8 mouse cellular contexts compared by ENCODE assay signal in the genomic region with DNA sequence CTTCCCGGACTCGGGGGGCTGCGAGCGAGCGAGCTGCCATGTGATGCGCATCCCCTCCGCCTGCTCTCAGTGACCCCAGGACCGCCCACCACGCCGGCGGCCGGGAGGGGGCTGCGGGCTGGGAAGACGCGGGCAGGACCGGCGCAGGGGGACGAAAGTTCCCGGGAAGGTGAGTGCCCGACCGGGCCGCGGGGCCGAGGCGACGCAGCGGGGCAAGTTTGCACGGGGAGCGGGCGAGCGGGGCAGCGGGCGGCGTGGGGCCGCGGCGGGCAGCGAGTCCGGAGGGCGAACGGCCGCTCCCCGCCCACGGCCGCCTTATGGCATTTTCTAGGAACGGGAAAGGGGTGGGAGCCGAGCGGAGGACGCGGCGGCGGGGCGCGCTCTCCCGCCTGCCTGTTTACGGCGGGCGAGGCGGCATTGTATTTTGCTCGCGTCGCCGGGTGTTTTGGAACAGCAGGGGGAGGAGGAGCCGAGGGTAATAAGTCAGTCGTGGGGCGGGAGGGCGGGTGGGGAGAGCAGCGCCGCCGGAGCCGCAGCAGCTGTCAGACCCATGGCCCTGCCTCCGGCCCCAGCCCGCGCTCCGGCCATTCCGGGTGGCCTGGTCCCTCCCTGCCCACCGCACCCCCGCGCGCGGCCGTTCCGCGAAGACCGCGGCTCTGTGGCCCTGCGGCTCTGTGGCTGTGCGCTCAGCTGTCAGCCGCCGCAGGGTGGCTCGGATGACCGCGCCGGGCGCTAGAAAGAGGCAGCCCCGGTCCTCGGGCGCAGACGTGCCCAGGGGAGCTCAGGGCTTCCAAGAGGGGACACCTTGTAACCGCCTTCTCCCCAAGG. TPM values are rescaled to one million over a fixed set of nuclear protein-coding genes. Genes with fewer than 3 reads are reported as not detected.
DNase-seq lines count a peak whose midpoint lies in the region; ATAC-seq and TF ChIP-seq lines count a peak whose summit lies in the region.

No protein-coding gene starts in this region.

- peak; percentile 45; the same call in 1 of the 2 replicates for TF ChIP-seq POLR2A in heart, adult 2 months (IDR thresholded peaks at IDR 0.05; ENCODE audit: insufficient read depth, low read depth, low read length)

- peak; percentile 70 to 73 for DNase-seq in urinary bladder, adult 18-20 months (ENCODE audit: low spot score in 2 of 2)
- no peak for DNase-seq in urinary bladder, postnatal 10 days (ENCODE audit: low spot score)
- peak; percentile 86 for DNase-seq in embryo, embryonic 9.5 days (ENCODE audit: extremely low spot score)
- peak; percentile 85 to 88 for DNase-seq in heart, adult 2 months
- DNase-seq in kidney, adult 18-20 months, result peak; percentile 80
- DNase-seq in naive thymus-derived CD4-positive, alpha-beta T cell, adult 2 months (ENCODE audit: low read depth), result peak; percentile 86
- DNase-seq in splenic B cell, adult 2 months (ENCODE audit: low read depth, low spot score), result peak; percentile 78

- TF ChIP-seq EP300 in heart, adult 2 months (IDR thresholded peaks at IDR 0.05; ENCODE audit: insufficient read depth, low read depth, low read length), result no peak

- intact Hi-C loops in heart, adult 2 months (cut with DNase I), result loop anchor here (1.0 to 5.0 kb wide), 5 partner anchors 37 to 334 kb away; no protein-coding TSS in a partner anchor

- peak; percentile 55 for ATAC-seq in liver, embryonic 12.5 days

- H3K9me3 ChIP-seq in liver, embryonic 12.5 days (replicated peaks), result no peaks in the 10 kb centered on the region

- H3K36me3 ChIP-seq in heart, adult 2 months (ENCODE audit: control insufficient read depth, insufficient read depth, low read length), result no peaks in the 10 kb centered on the region
- no peaks in the 10 kb centered on the region for H3K36me3 ChIP-seq in liver, embryonic 12.5 days
- H3K36me3 ChIP-seq in splenic B cell, adult 2 months (ENCODE audit: control insufficient read depth, insufficient read depth, low read length, poor library complexity, severe bottlenecking), result 0 out of 2 replicates have a peak, but pooled peaks cover 2% of the 10 kb centered on the region

- no peak; the same call in 1 of the 2 replicates for TF ChIP-seq CTCF in heart, adult 2 months (IDR thresholded peaks at IDR 0.05)

- peak overlapping the region; percentile 99 for H3K4me2 ChIP-seq in liver, embryonic 12.5 days

- H3K4me1 ChIP-seq in heart, adult 2 months (ENCODE audit: control insufficient read depth, insufficient read depth, low read length), result peaks cover 2% of the 10 kb centered on the region; the same call in 1 of the 2 replicates
- peaks cover 23% of the 10 kb centered on the region for H3K4me1 ChIP-seq in liver, embryonic 12.5 days

- no peaks in the 10 kb centered on the region for H3K79me2 ChIP-seq in heart, adult 2 months (replicated peaks; ENCODE audit: control insufficient read depth, insufficient read depth, low read length)

- H3K27ac ChIP-seq in heart, adult 2 months, result peak overlapping the region; percentile 95
- peak overlapping the region; percentile 73 for H3K27ac ChIP-seq in liver, embryonic 12.5 days

- H3K9ac ChIP-seq in heart, adult 2 months (ENCODE audit: low read depth, low read length), result peak overlapping the region; percentile 90
- H3K9ac ChIP-seq in liver, embryonic 12.5 days, result peak overlapping the region; percentile 69

- H3K4me3 ChIP-seq in heart, adult 2 months, result peak overlapping the region; percentile 72
- H3K4me3 ChIP-seq in liver, embryonic 12.5 days, result peak overlapping the region; percentile 77

- under 1% methylated on average over 87 of the region's 100 CpGs for WGBS in heart, adult 2 months
- under 1% methylated on average over 91 of the region's 100 CpGs for WGBS in liver, embryonic 12.5 days (ENCODE audit: insufficient replicate concordance)

- no peaks in the 10 kb centered on the region for H3K27me3 ChIP-seq in heart, adult 2 months (ENCODE audit: control insufficient read depth, insufficient read depth, low read length)
- H3K27me3 ChIP-seq in liver, embryonic 12.5 days (replicated peaks), result peaks cover 90% of the 10 kb centered on the region
- H3K27me3 ChIP-seq in splenic B cell, adult 2 months (ENCODE audit: control insufficient read depth, insufficient read depth, low read length, poor library complexity, severe bottlenecking), result no peaks in the 10 kb centered on the region

RNA-seq across cellular contexts. Expression of a gene that starts 0.5 kb away (rescaled TPM):
- total RNA-seq in heart, adult 2 months (2021), result 1 to 10 TPM; 3.9 to 4.2 TPM
- polyA plus RNA-seq in heart, adult 2 months (2012; rRNA removed), result 2.4 and 4.7 TPM in 2 replicates
- 1.1 and 1.8 TPM in 2 replicates for polyA plus RNA-seq in liver, embryonic 12.5 days (2016; fragmentation: Nextera tagmentation; extraction: Ambion mirVana)
